Mouse (Mus musculus): ENCODE measurements around the gene Spef1. TPM values are rescaled to one million over a fixed set of nuclear protein-coding genes. Genes with fewer than 3 reads are reported as not detected.

Spef1 gene
- polyA plus RNA-seq, 1 experiment from 2014 or later = 5.1 TPM

DNA sequence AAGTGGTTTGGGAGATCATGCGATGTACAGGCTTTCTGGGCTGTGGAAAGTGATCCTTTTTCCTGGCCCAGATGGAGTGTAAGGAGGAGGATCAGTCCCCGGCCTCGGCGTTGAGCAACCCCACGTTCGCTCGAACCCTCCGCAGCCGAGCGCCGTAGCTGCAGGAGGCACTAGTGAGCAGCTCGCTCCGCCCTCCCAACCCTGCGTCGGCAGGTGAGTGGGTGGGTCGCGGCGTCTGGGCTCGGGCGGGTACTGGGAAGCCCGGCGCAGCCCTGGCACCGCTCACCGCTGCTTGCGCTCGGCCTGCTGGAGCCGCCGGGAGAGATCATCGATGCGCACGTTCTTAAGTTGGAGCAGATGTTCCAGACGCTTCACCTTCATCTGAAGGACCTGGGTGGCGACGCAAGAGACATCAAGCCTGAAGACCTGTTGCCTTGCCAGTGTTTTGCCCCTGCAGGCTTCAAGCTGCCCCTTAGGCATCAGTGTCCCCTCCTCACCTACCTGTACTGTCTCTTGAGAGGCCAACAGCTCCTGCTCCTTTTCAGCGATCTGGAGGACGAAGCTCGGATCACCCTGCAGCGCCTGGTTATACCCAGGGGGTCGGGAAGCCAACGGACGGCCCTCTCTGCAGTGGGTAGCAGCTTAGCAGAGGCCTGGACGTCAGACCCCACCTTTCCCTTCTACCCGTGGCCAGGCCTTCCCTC, 15.5 kb downstream of the Spef1 start:
- peaks cover 39% of the 10 kb centered on the region for H3K27me3 ChIP-seq (ENCODE audit: control insufficient read depth, insufficient read depth, low read length)
- peak overlapping the region; percentile 43 for H3K4me2 ChIP-seq (replicated peaks; ENCODE audit: low read depth, low read length)
- no peak; the same call in 1 of the 2 replicates for ATAC-seq (ENCODE audit: low FRiP score, low TSS enrichment)
- peak overlapping the region; percentile 32 for H3K9ac ChIP-seq (ENCODE audit: low read depth, low read length)
- WGBS = 2% methylated on average over 43 of the region's 43 CpGs
- H3K9me3 ChIP-seq (ENCODE audit: control insufficient read depth, low read length) = no peaks in the 10 kb centered on the region
- peaks cover 2% of the 10 kb centered on the region; the same call in 1 of the 2 replicates for H3K36me3 ChIP-seq (ENCODE audit: control insufficient read depth, insufficient read depth, low read length)
- peaks cover 19% of the 10 kb centered on the region for H3K4me1 ChIP-seq (ENCODE audit: control insufficient read depth, insufficient read depth, low read length)
- H3K27ac ChIP-seq (ENCODE audit: low read depth, low read length) = no peak overlapping the region
- H3K4me3 ChIP-seq (ENCODE audit: low read length) = peak overlapping the region; percentile 28

DNA sequence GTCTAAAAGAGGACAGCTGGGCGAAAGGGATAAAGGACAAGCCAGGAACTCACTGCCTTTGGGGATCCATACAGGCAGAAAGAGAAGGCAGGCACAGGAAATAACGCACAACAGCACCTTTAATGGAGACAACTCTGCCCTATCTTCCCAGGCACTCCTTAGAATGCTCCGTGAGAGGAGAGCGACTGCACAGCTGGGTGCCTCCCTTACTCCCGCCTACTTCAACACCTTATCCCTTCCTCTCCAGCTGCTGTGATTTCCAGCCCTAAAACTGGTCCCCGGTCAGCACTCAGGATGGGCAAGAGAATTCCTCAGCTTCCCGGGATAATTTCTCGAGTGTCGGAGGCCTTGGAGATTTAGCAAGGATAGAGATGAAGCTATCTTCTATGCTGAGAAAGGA, 16.1 kb downstream of the Spef1 start:
- H3K4me2 ChIP-seq (replicated peaks; ENCODE audit: low read depth, low read length) = peak overlapping the region; percentile 43
- no peak overlapping the region for H3K27ac ChIP-seq (ENCODE audit: low read depth, low read length)
- peak overlapping the region; percentile 32; the same call in 1 of the 2 replicates for H3K9ac ChIP-seq (ENCODE audit: low read depth, low read length)
- no peaks in the 10 kb centered on the region for H3K9me3 ChIP-seq (ENCODE audit: control insufficient read depth, low read length)
- H3K27me3 ChIP-seq (ENCODE audit: control insufficient read depth, insufficient read depth, low read length) = peaks cover 39% of the 10 kb centered on the region
- H3K4me3 ChIP-seq (ENCODE audit: low read length) = peak overlapping the region; percentile 28; the same call in 1 of the 2 replicates
- no peak for ATAC-seq (ENCODE audit: low FRiP score, low TSS enrichment)
- H3K36me3 ChIP-seq (ENCODE audit: control insufficient read depth, insufficient read depth, low read length) = no peaks in the 10 kb centered on the region
- WGBS = 12% methylated on average over 9 of the region's 9 CpGs
- peaks cover 12% of the 10 kb centered on the region for H3K4me1 ChIP-seq (ENCODE audit: control insufficient read depth, insufficient read depth, low read length)

DNA sequence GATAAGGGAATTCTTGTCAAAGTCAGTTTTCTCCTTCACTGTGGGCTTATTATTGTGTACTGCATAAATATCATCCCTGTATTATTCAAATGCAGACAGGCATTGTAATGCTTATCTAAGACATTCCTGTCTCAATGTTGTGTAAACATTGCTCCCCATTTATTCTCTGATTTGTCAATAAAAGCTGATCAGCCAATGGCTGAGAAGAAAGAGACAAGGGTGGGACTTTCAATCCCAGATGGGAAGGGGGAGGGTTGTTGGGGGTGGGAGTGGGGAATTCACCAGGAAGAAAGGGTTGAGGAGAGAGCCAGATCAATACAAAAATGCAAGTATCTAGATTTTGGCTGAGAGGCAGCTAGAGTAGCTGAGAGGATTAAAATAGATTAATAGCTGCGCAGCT, 18.2 kb downstream of the Spef1 start:
- Histone ChIP-seq H3K4me1 (ENCODE audit: control insufficient read depth, insufficient read depth, low read length) (peaks cover 4% of the 10 kb centered on the region; the same call in 1 of the 2 replicates), H3K4me3 (ENCODE audit: low read length) (no peak overlapping the region), H3K9me3 (ENCODE audit: control insufficient read depth, low read length) (no peaks in the 10 kb centered on the region), H3K36me3 (ENCODE audit: control insufficient read depth, insufficient read depth, low read length) (no peaks in the 10 kb centered on the region), H3K27me3 (ENCODE audit: control insufficient read depth, insufficient read depth, low read length) (peaks cover 35% of the 10 kb centered on the region), H3K4me2 (replicated peaks; ENCODE audit: low read depth, low read length) (no peak overlapping the region), H3K27ac (ENCODE audit: low read depth, low read length) (no peak overlapping the region), H3K9ac (ENCODE audit: low read depth, low read length) (no peak overlapping the region)
- WGBS = 79% methylated on average over 1 of the region's 1 CpGs
- no peak for ATAC-seq (ENCODE audit: low FRiP score, low TSS enrichment)

DNA sequence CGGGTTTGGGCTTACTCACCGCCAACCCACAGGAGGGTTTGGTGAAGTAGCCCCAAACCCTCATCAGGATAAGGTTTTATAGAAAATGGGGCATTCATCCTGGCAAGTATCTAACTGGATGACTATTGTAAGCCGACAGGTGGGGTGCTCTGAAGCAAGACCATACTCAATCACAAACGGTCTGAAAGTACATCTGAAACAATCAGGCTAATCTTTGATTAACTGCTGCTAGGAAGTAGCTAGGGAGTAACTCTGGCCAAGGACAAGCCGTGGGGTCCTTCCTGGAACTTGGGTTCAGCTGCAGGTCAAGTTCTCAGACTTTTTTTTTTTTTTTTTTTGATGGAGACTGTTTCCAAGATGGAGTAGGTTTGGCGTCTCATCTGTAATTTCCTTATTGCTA, 19.1 kb downstream of the Spef1 start:
- Histone ChIP-seq H3K4me3 (ENCODE audit: low read length) (no peak overlapping the region), H3K27ac (ENCODE audit: low read depth, low read length) (no peak overlapping the region), H3K4me1 (ENCODE audit: control insufficient read depth, insufficient read depth, low read length) (peaks cover 4% of the 10 kb centered on the region; the same call in 1 of the 2 replicates), H3K36me3 (ENCODE audit: control insufficient read depth, insufficient read depth, low read length) (no peaks in the 10 kb centered on the region), H3K4me2 (replicated peaks; ENCODE audit: low read depth, low read length) (no peak overlapping the region), H3K9me3 (ENCODE audit: control insufficient read depth, low read length) (no peaks in the 10 kb centered on the region), H3K9ac (ENCODE audit: low read depth, low read length) (no peak overlapping the region), H3K27me3 (ENCODE audit: control insufficient read depth, insufficient read depth, low read length) (peaks cover 27% of the 10 kb centered on the region)
- 70% methylated on average over 6 of the region's 6 CpGs for WGBS
- no peak for ATAC-seq (ENCODE audit: low FRiP score, low TSS enrichment)

DNA sequence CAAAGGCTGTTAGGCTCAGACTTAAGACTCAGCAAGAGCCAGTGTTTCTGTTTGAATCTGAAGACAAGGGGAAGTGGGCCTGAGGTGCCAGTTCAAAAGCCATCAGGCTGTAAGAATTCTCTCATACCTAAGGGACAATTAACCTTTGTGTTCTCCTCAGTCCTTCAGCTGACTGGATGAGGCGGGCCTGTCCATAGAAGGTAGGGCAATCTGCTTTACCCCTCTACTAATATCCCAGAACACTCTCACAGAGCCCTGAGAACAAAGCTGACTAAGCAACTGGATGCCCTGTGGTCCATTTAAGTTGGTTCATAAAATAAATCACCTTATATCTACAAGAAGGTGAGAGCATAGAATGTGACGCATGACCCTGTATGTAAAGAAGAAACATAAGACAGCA, 20.9 kb downstream of the Spef1 start:
- Histone ChIP-seq H3K4me1 (ENCODE audit: control insufficient read depth, insufficient read depth, low read length) (no peaks in the 10 kb centered on the region), H3K4me3 (ENCODE audit: low read length) (no peak overlapping the region), H3K27ac (ENCODE audit: low read depth, low read length) (no peak overlapping the region), H3K9me3 (ENCODE audit: control insufficient read depth, low read length) (no peaks in the 10 kb centered on the region), H3K27me3 (ENCODE audit: control insufficient read depth, insufficient read depth, low read length) (peaks cover 11% of the 10 kb centered on the region), H3K36me3 (ENCODE audit: control insufficient read depth, insufficient read depth, low read length) (no peaks in the 10 kb centered on the region), H3K4me2 (replicated peaks; ENCODE audit: low read depth, low read length) (no peak overlapping the region), H3K9ac (ENCODE audit: low read depth, low read length) (no peak overlapping the region)
- 86% methylated on average over 2 of the region's 2 CpGs for WGBS
- ATAC-seq (ENCODE audit: low FRiP score, low TSS enrichment) = no peak

DNA sequence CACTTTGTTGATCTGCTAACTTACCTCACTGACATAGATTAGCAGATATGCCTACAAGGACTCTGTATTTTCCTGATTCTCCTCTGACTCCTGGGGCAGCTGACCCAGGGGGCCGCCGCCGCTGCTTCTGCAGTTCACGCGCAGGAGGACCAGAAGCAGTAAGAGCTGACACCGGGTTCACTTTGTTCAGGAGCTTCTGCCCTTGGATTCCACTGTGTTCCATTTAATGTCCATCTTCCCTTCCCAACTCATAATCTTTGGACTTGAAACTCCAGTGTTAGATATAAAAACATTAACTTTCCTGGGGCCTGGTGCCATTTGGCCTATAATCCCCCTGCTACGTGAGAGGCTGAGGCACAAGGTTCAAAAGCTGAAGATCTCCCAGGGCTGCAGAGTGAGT, 23.2 kb downstream of the Spef1 start:
- peaks cover 4% of the 10 kb centered on the region for H3K4me1 ChIP-seq (ENCODE audit: control insufficient read depth, insufficient read depth, low read length)
- ATAC-seq (ENCODE audit: low FRiP score, low TSS enrichment) = no peak
- 70% methylated on average over 7 of the region's 7 CpGs for WGBS
- H3K9ac ChIP-seq (ENCODE audit: low read depth, low read length) = no peak overlapping the region
- no peak overlapping the region for H3K4me2 ChIP-seq (replicated peaks; ENCODE audit: low read depth, low read length)
- no peaks in the 10 kb centered on the region for H3K9me3 ChIP-seq (ENCODE audit: control insufficient read depth, low read length)
- no peaks in the 10 kb centered on the region for H3K36me3 ChIP-seq (ENCODE audit: control insufficient read depth, insufficient read depth, low read length)
- no peaks in the 10 kb centered on the region for H3K27me3 ChIP-seq (ENCODE audit: control insufficient read depth, insufficient read depth, low read length)
- H3K4me3 ChIP-seq (ENCODE audit: low read length) = no peak overlapping the region
- no peak overlapping the region for H3K27ac ChIP-seq (ENCODE audit: low read depth, low read length)

DNA sequence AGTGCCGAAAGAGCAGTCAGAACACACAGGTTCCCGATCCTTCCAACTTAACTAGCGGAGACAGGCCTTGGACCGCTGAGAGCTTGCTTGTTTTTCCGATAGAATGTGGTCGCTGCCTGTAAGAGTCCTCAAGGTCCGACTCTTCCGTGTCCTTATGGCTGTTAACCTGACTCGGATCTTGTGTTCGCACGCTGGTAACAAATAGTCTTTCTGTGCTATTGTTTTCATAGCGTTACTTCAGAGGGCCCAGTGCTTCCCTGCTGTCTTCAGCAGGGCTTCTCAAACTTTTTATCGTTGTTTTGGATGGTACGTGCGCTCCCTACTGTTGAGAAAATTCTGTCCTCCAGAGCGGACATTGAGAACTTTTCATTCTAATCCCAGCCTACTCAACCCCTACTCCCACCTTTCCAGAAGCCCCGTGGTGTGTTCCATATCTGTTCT, 26.4 kb downstream of the Spef1 start:
- H3K4me3 ChIP-seq (ENCODE audit: low read length) = peak overlapping the region; percentile 82
- no peaks in the 10 kb centered on the region for H3K36me3 ChIP-seq (ENCODE audit: control insufficient read depth, insufficient read depth, low read length)
- peak overlapping the region; percentile 92 for H3K4me2 ChIP-seq (replicated peaks; ENCODE audit: low read depth, low read length)
- H3K4me1 ChIP-seq (ENCODE audit: control insufficient read depth, insufficient read depth, low read length) = peaks cover 12% of the 10 kb centered on the region
- no peak for ATAC-seq (ENCODE audit: low FRiP score, low TSS enrichment)
- WGBS = under 1% methylated on average over 17 of the region's 17 CpGs
- peak overlapping the region; percentile 90 for H3K27ac ChIP-seq (ENCODE audit: low read depth, low read length)
- H3K9me3 ChIP-seq (ENCODE audit: control insufficient read depth, low read length) = no peaks in the 10 kb centered on the region
- no peaks in the 10 kb centered on the region for H3K27me3 ChIP-seq (ENCODE audit: control insufficient read depth, insufficient read depth, low read length)
- H3K9ac ChIP-seq (ENCODE audit: low read depth, low read length) = peak overlapping the region; percentile 74

DNA sequence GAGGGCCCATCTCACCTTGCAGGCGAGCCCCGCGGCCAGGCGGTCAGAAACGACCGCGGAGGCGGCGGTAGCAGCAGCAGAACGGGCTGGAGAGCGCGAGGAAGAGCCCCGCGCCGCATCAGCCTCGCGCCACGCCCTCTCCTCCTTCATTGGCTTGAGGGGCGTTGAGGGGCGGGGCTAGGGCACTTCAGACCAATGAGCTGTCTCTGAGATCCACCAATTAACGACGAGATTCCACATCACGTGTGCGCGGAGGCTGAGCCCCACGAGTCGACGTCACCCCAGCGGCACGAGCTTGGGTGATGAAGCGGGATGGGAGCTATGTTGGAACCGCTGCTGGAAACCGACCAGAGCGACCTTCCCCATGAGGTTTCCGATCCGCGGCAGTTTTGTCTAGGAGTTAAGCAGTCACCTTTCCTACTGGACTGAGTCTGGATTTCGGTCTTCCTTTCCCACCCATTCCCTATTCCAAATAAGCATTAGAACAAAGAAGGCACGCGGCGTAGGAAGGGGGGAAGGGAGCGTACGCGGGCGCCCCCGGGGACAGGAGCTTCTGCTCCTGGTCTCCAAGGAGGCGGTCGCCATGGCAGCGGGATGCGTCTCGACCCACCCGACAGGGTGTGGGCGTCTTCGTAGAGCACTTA, 27.0 kb downstream of the Spef1 start, which contains the start of gene 1700037H04Rik:
TSS of gene 1700037H04Rik (minus strand) at position 144 of the 644 bp plus-strand sequence.
- Histone ChIP-seq H3K4me1 (ENCODE audit: control insufficient read depth, insufficient read depth, low read length) (peaks cover 12% of the 10 kb centered on the region), H3K9ac (ENCODE audit: low read depth, low read length) (peak within 1 kb of the TSS; percentile 83), H3K4me3 (ENCODE audit: low read length) (peak within 1 kb of the TSS; percentile 82), H3K9me3 (ENCODE audit: control insufficient read depth, low read length) (no peaks in the 10 kb centered on the region), H3K27me3 (ENCODE audit: control insufficient read depth, insufficient read depth, low read length) (no peaks in the 10 kb centered on the region), H3K4me2 (replicated peaks; ENCODE audit: low read depth, low read length) (peak within 1 kb of the TSS; percentile 92), H3K36me3 (ENCODE audit: control insufficient read depth, insufficient read depth, low read length) (no peaks in the 10 kb centered on the region), H3K27ac (ENCODE audit: low read depth, low read length) (peak within 1 kb of the TSS; percentile 90)
- WGBS = under 1% methylated on average over 54 of the region's 54 CpGs
- ATAC-seq (ENCODE audit: low FRiP score, low TSS enrichment) = peak; percentile 97

DNA sequence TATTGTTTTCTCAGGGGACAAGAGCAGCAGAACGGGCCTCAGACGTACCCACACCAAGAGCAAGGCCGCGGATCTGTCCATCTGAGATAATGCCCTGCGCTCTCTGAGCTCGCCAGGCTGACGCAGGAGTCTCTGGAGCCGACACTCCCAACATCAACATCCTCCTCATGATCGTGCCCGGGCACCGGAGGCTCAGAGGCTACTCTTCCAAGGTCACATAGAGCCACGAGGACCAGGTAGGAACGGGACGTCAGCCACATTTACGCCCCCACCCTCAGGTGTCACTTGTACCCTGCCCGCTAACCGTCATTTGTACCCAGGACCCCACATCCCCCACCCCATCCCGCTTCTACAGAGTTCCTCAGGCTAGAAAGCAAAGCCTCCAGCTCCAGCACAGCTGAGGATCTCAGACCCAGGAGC, 27.6 kb downstream of the Spef1 start:
- Histone ChIP-seq H3K27ac (ENCODE audit: low read depth, low read length) (peak overlapping the region; percentile 90), H3K27me3 (ENCODE audit: control insufficient read depth, insufficient read depth, low read length) (no peaks in the 10 kb centered on the region), H3K36me3 (ENCODE audit: control insufficient read depth, insufficient read depth, low read length) (no peaks in the 10 kb centered on the region), H3K4me1 (ENCODE audit: control insufficient read depth, insufficient read depth, low read length) (peaks cover 12% of the 10 kb centered on the region), H3K4me2 (replicated peaks; ENCODE audit: low read depth, low read length) (peak overlapping the region; percentile 92), H3K4me3 (ENCODE audit: low read length) (peak overlapping the region; percentile 82), H3K9ac (ENCODE audit: low read depth, low read length) (peak overlapping the region; percentile 83), H3K9me3 (ENCODE audit: control insufficient read depth, low read length) (no peaks in the 10 kb centered on the region)
- WGBS = under 1% methylated on average over 18 of the region's 18 CpGs
- peak; percentile 64 for ATAC-seq (ENCODE audit: low FRiP score, low TSS enrichment)
